Mouse (Mus musculus) lung, embryonic 14.5 days (tissue): ENCODE data around the gene Stx7. TPM values are rescaled to one million over a fixed set of nuclear protein-coding genes. Genes with fewer than 3 reads are reported as not detected.

Experiments
- ATAC-seq: fragments of 200-750 bp; cut with Nextera tagmentation; 2 replicates; pipeline ENCODE4 v1.8.0; 2017; ENCODE audit warnings: mild to moderate bottlenecking, moderate TSS enrichment, moderate library complexity; ENCODE audit not compliant: insufficient read depth
- DNase-seq: peaks from one replicate; pipeline ENCODE4 v3.0.0-alpha.2; 2015
- H3K27ac ChIP-seq: fragments of 300-500 bp; sonication (generic); 2 replicates; pipeline ENCODE4 v1.5.1; 2014; ENCODE audit warnings: low read depth, mild to moderate bottlenecking, moderate library complexity
- H3K27me3 ChIP-seq: fragments of 300-500 bp; sonication (generic); 2 replicates; pipeline ENCODE4 v1.6.1; 2014; ENCODE audit warnings: low read length, control low read depth; ENCODE audit not compliant: insufficient read depth
- H3K36me3 ChIP-seq: fragments of 300-500 bp; sonication (generic); 2 replicates; pipeline ENCODE4 v1.6.1; 2014; ENCODE audit warnings: control low read depth; ENCODE audit not compliant: insufficient read depth
- H3K4me1 ChIP-seq: fragments of 300-500 bp; sonication (generic); 2 replicates; pipeline ENCODE4 v1.6.1; 2014; ENCODE audit warnings: antibody characterized with exemption, control low read depth; ENCODE audit not compliant: insufficient read depth
- H3K4me2 ChIP-seq: fragments of 300-500 bp; sonication (generic); 2 replicates; pipeline ENCODE4 v1.6.1; 2014; ENCODE audit warnings: mild to moderate bottlenecking
- H3K4me3 ChIP-seq: fragments of 300-500 bp; sonication (generic); 2 replicates; pipeline ENCODE4 v1.5.1; 2014; ENCODE audit warnings: low read depth, low read length
- H3K9ac ChIP-seq: fragments of 300-500 bp; sonication (generic); 2 replicates; pipeline ENCODE4 v1.6.1; 2014
- H3K9me3 ChIP-seq: fragments of 300-500 bp; sonication (generic); 2 replicates; pipeline ENCODE4 v1.6.1; 2016; ENCODE audit warnings: low read depth, low read length, control low read depth
- CTCF ChIP-seq: IDR thresholded peaks from 2 replicates; pipeline ENCODE4 v1.5.1; 2016; ENCODE audit warnings: antibody characterized with exemption, low read depth
- WGBS: fragments of 180-500 bp; shearing (Covaris S2); extraction: QIAGEN DNeasy Blood & Tissue Kit; methylation state at CpG from one replicate; pipeline ENCODE4 v1.1.7; 2014; 5-methylcytosine and 5-hydroxymethylcytosine counted together
- polyA plus RNA-seq: library from polyadenylated mRNA; unstranded; fragments of >200 nt; fragmentation: Nextera tagmentation; extraction: Ambion mirVana; gene quantifications from 2 replicates; pipeline ENCODE4 v1.2.1, GENCODE M21; 2014

Stx7 gene
- polyA plus RNA-seq, 1 experiment from 2014 or later: 76.1 TPM

- 93% methylated on average over 12 of the region's 12 CpGs for WGBS
- no peak overlapping the region for H3K4me3 ChIP-seq
- peaks cover 28% of the 10 kb centered on the region; the same call in 1 of the 2 replicates for H3K36me3 ChIP-seq
- no peak overlapping the region for H3K4me2 ChIP-seq
- no peak for DNase-seq
- TF ChIP-seq CTCF: no peak
- H3K27me3 ChIP-seq: no peaks in the 10 kb centered on the region
- H3K4me1 ChIP-seq: no peaks in the 10 kb centered on the region
- peaks cover 9% of the 10 kb centered on the region; the same call in 1 of the 2 replicates for H3K9me3 ChIP-seq
- H3K27ac ChIP-seq: no peak overlapping the region
- no peak overlapping the region for H3K9ac ChIP-seq
- ATAC-seq: no peak; the same call in 1 of the 2 replicates
These were observed 9.6 kb downstream of the Stx7 start for GRCm38 (mm10) chr10:24158470-24159254.

- 37% methylated on average over 5 of the region's 5 CpGs for WGBS
- DNase-seq (peak; percentile 76), ATAC-seq (no peak)
- no peak overlapping the region for H3K9ac ChIP-seq
- TF ChIP-seq CTCF: no peak
- no peak overlapping the region for H3K27ac ChIP-seq
- H3K4me3 ChIP-seq: no peak overlapping the region
- peaks cover 28% of the 10 kb centered on the region; the same call in 1 of the 2 replicates for H3K36me3 ChIP-seq
- 0 out of 2 replicates have a peak, but pooled peaks cover 1% of the 10 kb centered on the region for H3K4me1 ChIP-seq
- no peaks in the 10 kb centered on the region for H3K27me3 ChIP-seq
- H3K9me3 ChIP-seq: peaks cover 9% of the 10 kb centered on the region; the same call in 1 of the 2 replicates
- H3K4me2 ChIP-seq: no peak overlapping the region
These were observed 10.5 kb downstream of the Stx7 start for GRCm38 (mm10) chr10:24159575-24159974.

GRCm38 (mm10) chr10:24160349-24160748 is 11.2 kb downstream of the Stx7 start:
- Histone ChIP-seq H3K9ac (no peak overlapping the region), H3K27me3 (no peaks in the 10 kb centered on the region), H3K4me2 (no peak overlapping the region), H3K9me3 (peaks cover 9% of the 10 kb centered on the region; the same call in 1 of the 2 replicates), H3K27ac (no peak overlapping the region), H3K4me1 (0 out of 2 replicates have a peak, but pooled peaks cover 5% of the 10 kb centered on the region), H3K36me3 (peaks cover 27% of the 10 kb centered on the region; the same call in 1 of the 2 replicates), H3K4me3 (no peak overlapping the region)
- WGBS: 86% methylated on average over 7 of the region's 7 CpGs
- no peak for TF ChIP-seq CTCF
- DNase-seq (no peak), ATAC-seq (no peak)

- H3K4me3 ChIP-seq: no peak overlapping the region
- no peak overlapping the region for H3K27ac ChIP-seq
- DNase-seq: no peak
- H3K36me3 ChIP-seq: 0 out of 2 replicates have a peak, but pooled peaks cover 3% of the 10 kb centered on the region
- no peak overlapping the region for H3K9ac ChIP-seq
- peak; percentile 62; the same call in 1 of the 2 replicates for ATAC-seq
- TF ChIP-seq CTCF: no peak
- H3K4me2 ChIP-seq: no peak overlapping the region
- 0 out of 2 replicates have a peak, but pooled peaks cover 5% of the 10 kb centered on the region for H3K4me1 ChIP-seq
- 37% methylated on average over 11 of the region's 11 CpGs for WGBS
- peaks cover 3% of the 10 kb centered on the region; the same call in 1 of the 2 replicates for H3K9me3 ChIP-seq
- no peaks in the 10 kb centered on the region for H3K27me3 ChIP-seq
These were observed 15.2 kb downstream of the Stx7 start for GRCm38 (mm10) chr10:24164137-24164908.

- Histone ChIP-seq H3K4me2 (no peak overlapping the region), H3K9ac (no peak overlapping the region), H3K9me3 (no peaks in the 10 kb centered on the region), H3K4me1 (0 out of 2 replicates have a peak, but pooled peaks cover 5% of the 10 kb centered on the region), H3K27me3 (no peaks in the 10 kb centered on the region), H3K4me3 (no peak overlapping the region), H3K36me3 (no peaks in the 10 kb centered on the region), H3K27ac (no peak overlapping the region)
- no peak for DNase-seq
- no peak for TF ChIP-seq CTCF
- no peak for ATAC-seq
- WGBS: 64% methylated on average over 6 of the region's 6 CpGs
These were observed 15.8 kb downstream of the Stx7 start for GRCm38 (mm10) chr10:24164909-24165304.

GRCm38 (mm10) chr10:24165526-24166055 is 16.5 kb downstream of the Stx7 start:
- no peak overlapping the region for H3K4me3 ChIP-seq
- H3K4me2 ChIP-seq: no peak overlapping the region
- no peak overlapping the region for H3K27ac ChIP-seq
- TF ChIP-seq CTCF: no peak
- DNase-seq: no peak
- WGBS: 33% methylated on average over 1 of the region's 1 CpGs
- 0 out of 2 replicates have a peak, but pooled peaks cover 5% of the 10 kb centered on the region for H3K4me1 ChIP-seq
- no peaks in the 10 kb centered on the region for H3K36me3 ChIP-seq
- ATAC-seq: no peak
- no peaks in the 10 kb centered on the region for H3K27me3 ChIP-seq
- no peak overlapping the region for H3K9ac ChIP-seq
- H3K9me3 ChIP-seq: no peaks in the 10 kb centered on the region
